Mouse (Mus musculus) thymus, adult 2 months (tissue): ENCODE results near the gene Klra4.
"Not testable (repeated sequence)": the region's sequence is repeated elsewhere in the genome, so short reads cannot be mapped to it uniquely, and the experiment has no call there.

Experiments used
- CTCF ChIP-seq: fragments of 200-500 bp; IDR thresholded peaks from 2 replicates; pipeline ENCODE4 v1.5.1; 2012; ENCODE audit warnings: mild to moderate bottlenecking, control low read depth, low read length, moderate library complexity, borderline replicate concordance; ENCODE audit not compliant: control insufficient read depth, poor library complexity, insufficient read depth; ENCODE audit errors: extremely low read depth
- POLR2A ChIP-seq: fragments of 200-500 bp; IDR thresholded peaks from 2 replicates; pipeline ENCODE4 v1.6.1; 2012; ENCODE audit warnings: mild to moderate bottlenecking, low read length, control low read depth, moderate library complexity; ENCODE audit not compliant: control insufficient read depth, poor library complexity, insufficient read depth; ENCODE audit errors: extremely low read depth

DNA sequence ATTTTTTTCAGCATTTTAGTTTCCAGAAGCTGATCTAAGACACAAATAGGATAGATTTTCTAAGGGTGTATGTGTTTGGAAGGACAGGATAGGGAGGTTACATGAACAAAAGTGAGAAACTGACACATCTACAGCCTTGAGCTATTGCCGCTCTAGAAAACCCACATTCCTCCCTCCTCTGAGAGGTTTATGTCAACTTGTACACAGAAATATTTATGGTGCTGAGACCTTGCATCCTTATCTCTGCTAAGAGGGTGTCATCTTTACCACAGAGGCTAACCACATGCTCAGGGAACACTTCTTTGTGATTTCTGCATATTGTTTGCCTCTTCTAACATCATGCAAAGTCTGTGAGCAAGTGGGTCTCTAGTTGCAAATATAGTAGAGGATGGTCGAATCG, 35.7 kb upstream of the Klra4 start:
- not testable (repeated sequence) for TF ChIP-seq CTCF, POLR2A
